Mouse (Mus musculus) layer of hippocampus, adult 18-20 months (tissue): ENCODE data around the gene Foxd2. TPM values are rescaled to one million over a fixed set of nuclear protein-coding genes. Genes with fewer than 3 reads are reported as not detected.

ENCODE experiments used
- DNase-seq, 2 experiments: peaks; one replicate each; pipeline ENCODE4 v3.0.0; 2022; ENCODE audit warnings: low spot score in 2 of 2
- total RNA-seq, 2 experiments: library from RNA; stranded (reverse); gene quantifications; 2 replicates each; pipeline ENCODE4 v1.2.3; 2021

The Foxd2 gene
- total RNA-seq, 2 experiments from 2014 or later: 0.20 to 0.27 TPM

- DNase-seq: no peak
Measured at GRCm38 (mm10) chr4:114858426-114858825, 50.2 kb downstream of the Foxd2 start.

Other genes starting within 250 kb of the Foxd2 start
- not detected for gene Gm12830, start 87.2 kb downstream of the Foxd2 start, total RNA-seq
- not detected for gene Foxe3, start 17.1 kb upstream of the Foxd2 start, total RNA-seq
- gene Cmpk1, start 78.4 kb upstream of the Foxd2 start, total RNA-seq: 10 to 100 TPM; 64.1 to 68.5 TPM
- gene Stil, start 91.3 kb upstream of the Foxd2 start, total RNA-seq: under 1 TPM; 0.15 to 0.20 TPM
- 1 to 10 TPM in 1 of 2 experiments, under 1 TPM in 1; 0.84 to 1.3 TPM for gene Tal1, start 147.6 kb upstream of the Foxd2 start, total RNA-seq
- under 1 TPM; 0.41 to 0.67 TPM for gene Pdzk1ip1, start 179.8 kb upstream of the Foxd2 start, total RNA-seq
- 1 to 10 TPM; 6.7 to 7.5 TPM for gene Cyp4x1, start 225.4 kb upstream of the Foxd2 start, total RNA-seq